Mouse (Mus musculus) olfactory bulb, adult 2 months (tissue): ENCODE measurements at regions not wholly inside any gene's neighbourhood (a gene's known extent, or its start where the extent isn't known, plus 50 kb on each side); places are given as distances from the start of the nearest gene placed in this dataset.

ENCODE experiments used
- CTCF ChIP-seq: fragments of 200-500 bp; IDR thresholded peaks from 2 replicates; pipeline ENCODE4 v1.5.1; 2012; ENCODE audit warnings: low read depth, mild to moderate bottlenecking, low read length, moderate library complexity; ENCODE audit not compliant: insufficient read depth
- POLR2A ChIP-seq: fragments of 200-500 bp; IDR thresholded peaks from 2 replicates; pipeline ENCODE4 v1.6.1; 2012; ENCODE audit warnings: mild to moderate bottlenecking, low read depth, low read length, moderate library complexity; ENCODE audit not compliant: insufficient read depth

DNA sequence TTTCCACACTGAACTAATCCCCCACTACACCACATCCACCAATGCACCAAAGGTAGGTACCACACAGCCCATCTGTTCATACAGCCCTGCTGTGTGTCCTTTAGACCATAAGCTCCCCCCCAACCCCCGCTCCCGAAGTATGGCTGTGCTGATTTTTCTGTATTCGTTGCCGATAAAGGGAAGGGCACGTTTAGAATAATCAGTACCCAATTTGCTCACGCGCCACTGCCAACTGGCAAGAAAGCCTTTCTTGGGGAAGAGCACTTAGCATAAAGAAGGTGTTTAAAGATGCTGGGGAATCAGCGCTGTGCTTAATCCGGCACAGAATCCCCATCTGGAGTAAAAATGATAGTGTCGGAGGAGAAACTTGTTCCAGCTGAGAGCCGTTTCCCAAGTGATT lies 111.4 kb downstream of the Cd83 start:
- no peak for TF ChIP-seq CTCF
- TF ChIP-seq POLR2A = no peak
